Mouse (Mus musculus): ENCODE data around the gene Zdhhc6. TPM values are rescaled to one million over a fixed set of nuclear protein-coding genes. Genes with fewer than 3 reads are reported as not detected.

The Zdhhc6 gene
- polyA plus RNA-seq, 1 experiment: 10.8 TPM

DNA sequence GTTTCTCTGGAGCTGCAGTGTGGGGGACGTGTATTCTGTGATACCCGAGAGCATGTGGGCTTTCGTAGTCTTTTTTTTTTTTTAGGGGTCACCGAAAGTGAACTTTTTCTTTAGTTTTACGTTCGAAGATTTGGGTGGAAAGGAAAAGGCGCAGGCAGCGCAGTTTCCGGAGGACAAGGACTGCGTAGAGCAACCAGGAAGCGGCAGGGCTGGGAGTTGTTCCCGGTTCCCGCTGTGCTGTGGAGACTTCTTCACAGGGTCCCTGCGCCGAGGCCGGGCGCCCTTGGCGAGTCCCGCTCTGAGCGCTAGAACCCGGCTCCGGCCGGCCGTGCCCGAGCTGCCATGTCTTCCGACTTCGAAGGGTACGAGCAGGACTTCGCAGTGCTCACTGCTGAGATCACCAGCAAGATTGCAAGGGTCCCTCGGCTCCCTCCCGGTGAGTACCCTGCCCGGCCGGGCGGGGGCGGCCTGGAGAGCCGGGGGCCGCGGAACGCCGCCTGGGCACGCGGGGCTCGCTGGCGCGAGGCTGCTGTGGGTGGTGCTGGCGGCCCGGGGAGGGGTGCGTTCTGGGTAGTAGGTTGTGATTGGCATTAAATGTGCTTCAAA lies 380 bp upstream of the Zdhhc6 start, which contains the start of gene Vti1a:
Vti1a (plus strand) TSS at position 187 of the 606 bp plus-strand sequence.
- DNase-seq: peak; percentile 88
- 1% methylated on average over 48 of the region's 48 CpGs for WGBS
- peak within 1 kb of the TSS; percentile 67 for H3K4me3 ChIP-seq (replicated peaks; ENCODE audit: extremely low read depth, low read depth, low read length)
- TF ChIP-seq CTCF (IDR thresholded peaks at IDR 0.05; ENCODE audit: insufficient read depth, low read length): 0 out of 2 replicates have a peak, but pooled peaks have one; percentile 5
- TF ChIP-seq POLR2A (IDR thresholded peaks at IDR 0.05; ENCODE audit: borderline replicate concordance, extremely low read depth, low read depth, low read length): peak; percentile 73; the same call in 1 of the 2 replicates
- H3K4me1 ChIP-seq (ENCODE audit: control insufficient read depth, insufficient read depth, low read length): peaks cover 3% of the 10 kb centered on the region; the same call in 1 of the 2 replicates

DNA sequence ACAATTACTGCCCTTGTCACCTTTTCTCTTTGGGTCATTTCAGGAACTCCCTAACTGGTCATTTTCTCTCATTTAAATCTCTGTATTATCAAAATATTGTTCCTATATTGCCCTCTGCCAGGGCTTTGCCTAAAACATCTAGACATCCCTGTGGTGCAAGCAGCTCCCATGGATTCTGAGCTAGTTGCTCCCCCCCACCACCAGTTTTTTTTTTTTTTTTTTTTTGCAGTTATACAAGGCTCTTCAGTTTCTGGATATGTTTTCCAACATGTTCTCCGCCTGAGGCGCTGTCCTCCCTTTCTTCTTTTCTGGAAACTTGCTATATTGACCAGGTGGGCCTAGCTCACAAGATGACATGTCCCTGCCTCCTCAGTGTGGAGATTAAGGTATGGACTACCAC lies 2.2 kb downstream of the Zdhhc6 start:
- no peak for TF ChIP-seq CTCF (IDR thresholded peaks at IDR 0.05; ENCODE audit: insufficient read depth, low read length)
- no peak for TF ChIP-seq POLR2A (IDR thresholded peaks at IDR 0.05; ENCODE audit: borderline replicate concordance, extremely low read depth, low read depth, low read length)

DNA sequence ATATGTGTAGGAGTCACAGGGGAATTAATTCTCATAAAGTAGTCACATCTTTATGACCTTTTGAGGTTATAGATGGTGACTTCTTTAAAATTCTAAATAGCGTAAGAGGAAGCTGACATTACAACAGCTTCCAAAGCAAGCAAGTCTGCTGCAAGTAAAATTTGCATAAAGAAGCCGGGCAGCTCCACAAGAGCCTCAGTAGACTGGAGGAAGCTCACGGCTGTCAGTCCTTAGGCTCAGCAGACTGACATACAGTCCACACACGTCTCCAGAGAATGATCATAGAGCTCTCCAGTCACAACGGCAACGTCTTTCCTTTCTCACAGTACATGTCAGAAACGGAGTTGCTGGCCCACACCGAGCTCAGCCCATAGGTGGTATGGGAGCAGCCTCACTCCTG lies 4.0 kb downstream of the Zdhhc6 start:
- Histone ChIP-seq H3K4me1 (ENCODE audit: control insufficient read depth, insufficient read depth, low read length) (peaks cover 3% of the 10 kb centered on the region; the same call in 1 of the 2 replicates), H3K4me3 (replicated peaks; ENCODE audit: extremely low read depth, low read depth, low read length) (no peak overlapping the region)
- TF ChIP-seq POLR2A (IDR thresholded peaks at IDR 0.05; ENCODE audit: borderline replicate concordance, extremely low read depth, low read depth, low read length) (no peak), CTCF (IDR thresholded peaks at IDR 0.05; ENCODE audit: insufficient read depth, low read length) (no peak)
- DNase-seq: no peak
- 81% methylated on average over 8 of the region's 8 CpGs for WGBS

More for the DNA sequence above, 2.2 kb downstream of the Zdhhc6 start:
- WGBS: 71% methylated on average over 2 of the region's 2 CpGs
- peaks cover 3% of the 10 kb centered on the region; the same call in 1 of the 2 replicates for H3K4me1 ChIP-seq (ENCODE audit: control insufficient read depth, insufficient read depth, low read length)
- DNase-seq: no peak
- H3K4me3 ChIP-seq (replicated peaks; ENCODE audit: extremely low read depth, low read depth, low read length): no peak overlapping the region

DNA sequence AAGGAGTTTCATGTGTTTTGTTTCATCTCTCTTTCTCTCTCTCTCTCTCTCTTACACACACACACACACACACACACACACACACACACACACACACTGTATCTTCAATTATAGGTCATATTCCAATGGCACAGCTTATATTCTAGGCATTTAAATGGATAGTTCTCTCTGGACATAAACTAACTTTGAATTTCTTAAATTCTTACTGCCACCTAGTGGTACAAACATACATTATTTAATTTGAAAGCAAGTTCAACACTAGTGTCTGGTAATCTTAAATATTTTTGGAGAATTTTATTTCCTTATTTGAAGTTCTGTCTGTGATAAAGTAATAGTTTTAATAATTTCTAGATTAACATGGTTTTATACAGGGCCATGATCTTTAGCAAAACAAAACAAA lies 10.8 kb downstream of the Zdhhc6 start:
- Histone ChIP-seq H3K4me1 (ENCODE audit: control insufficient read depth, insufficient read depth, low read length) (no peaks in the 10 kb centered on the region), H3K4me3 (replicated peaks; ENCODE audit: extremely low read depth, low read depth, low read length) (no peak overlapping the region)
- DNase-seq: no peak
- TF ChIP-seq POLR2A (IDR thresholded peaks at IDR 0.05; ENCODE audit: borderline replicate concordance, extremely low read depth, low read depth, low read length) (no peak), CTCF (IDR thresholded peaks at IDR 0.05; ENCODE audit: insufficient read depth, low read length) (no peak)

DNA sequence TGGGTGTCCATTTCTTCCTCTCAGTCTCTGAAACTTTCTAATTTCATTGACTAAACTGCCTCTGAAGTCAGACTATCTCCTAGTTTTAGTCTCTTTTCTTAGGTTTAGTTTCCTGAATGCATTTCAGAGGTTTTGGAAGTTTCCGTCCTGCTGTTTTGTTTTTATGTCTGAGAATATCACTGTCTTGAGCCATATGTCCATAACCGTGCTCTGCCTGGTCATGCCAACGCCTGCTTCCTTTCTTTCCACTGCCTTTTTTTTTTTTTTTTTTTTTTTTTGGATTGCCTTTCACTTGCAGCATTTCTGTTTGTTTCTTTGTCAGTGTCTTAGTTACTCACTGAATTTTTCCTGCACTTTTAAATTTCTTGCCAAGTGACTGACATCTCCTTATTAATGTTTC lies 15.3 kb downstream of the Zdhhc6 start:
- WGBS: 75% methylated on average over 3 of the region's 3 CpGs
- H3K4me1 ChIP-seq (ENCODE audit: control insufficient read depth, insufficient read depth, low read length): no peaks in the 10 kb centered on the region
- TF ChIP-seq POLR2A (IDR thresholded peaks at IDR 0.05; ENCODE audit: borderline replicate concordance, extremely low read depth, low read depth, low read length) (no peak), CTCF (IDR thresholded peaks at IDR 0.05; ENCODE audit: insufficient read depth, low read length) (no peak)
- no peak overlapping the region for H3K4me3 ChIP-seq (replicated peaks; ENCODE audit: extremely low read depth, low read depth, low read length)
- DNase-seq: no peak

DNA sequence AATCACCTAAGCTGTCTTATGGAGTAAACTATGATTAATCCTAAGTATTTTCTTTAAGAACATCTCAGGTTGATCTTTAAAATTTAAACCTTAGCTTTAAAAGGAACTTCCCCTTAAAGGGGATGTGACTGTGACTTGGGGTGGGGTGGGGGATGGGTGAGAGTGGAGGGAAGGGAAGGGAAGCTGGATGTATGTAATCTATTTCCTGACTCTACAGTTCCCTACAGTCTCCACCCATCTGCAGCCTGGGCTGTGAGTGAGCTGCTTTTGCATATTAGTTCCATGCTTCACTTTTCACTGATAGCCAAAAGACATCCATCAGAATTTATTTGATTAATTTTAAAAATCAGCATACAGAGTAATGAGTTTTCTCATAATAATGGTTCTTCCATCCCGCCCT lies 16.5 kb downstream of the Zdhhc6 start:
- Histone ChIP-seq H3K4me3 (replicated peaks; ENCODE audit: extremely low read depth, low read depth, low read length) (no peak overlapping the region), H3K4me1 (ENCODE audit: control insufficient read depth, insufficient read depth, low read length) (no peaks in the 10 kb centered on the region)
- TF ChIP-seq POLR2A (IDR thresholded peaks at IDR 0.05; ENCODE audit: borderline replicate concordance, extremely low read depth, low read depth, low read length) (no peak), CTCF (IDR thresholded peaks at IDR 0.05; ENCODE audit: insufficient read depth, low read length) (no peak)
- DNase-seq: no peak
- WGBS: 91% methylated on average over 1 of the region's 1 CpGs

DNA sequence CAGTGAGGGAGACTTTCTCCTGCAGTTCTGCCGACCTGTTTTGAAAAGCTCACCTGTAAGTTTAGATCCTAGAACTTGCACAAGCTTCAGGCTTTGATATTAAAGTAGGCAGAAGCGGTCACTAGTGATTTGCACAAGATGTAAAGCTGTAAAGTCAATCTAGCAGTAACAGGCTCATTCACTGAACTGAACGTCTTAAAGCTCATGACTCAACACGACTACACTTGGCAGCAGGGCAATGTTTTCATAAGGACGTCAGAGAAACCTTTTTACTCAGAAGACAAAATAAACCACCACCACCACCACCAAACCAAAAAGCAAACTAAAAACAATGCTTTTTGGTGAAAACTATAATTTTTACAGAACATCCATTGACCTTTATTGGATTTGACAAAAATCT lies 17.9 kb downstream of the Zdhhc6 start:
- Histone ChIP-seq H3K4me3 (replicated peaks; ENCODE audit: extremely low read depth, low read depth, low read length) (no peak overlapping the region), H3K4me1 (ENCODE audit: control insufficient read depth, insufficient read depth, low read length) (no peaks in the 10 kb centered on the region)
- WGBS: 53% methylated on average over 5 of the region's 5 CpGs
- TF ChIP-seq POLR2A (IDR thresholded peaks at IDR 0.05; ENCODE audit: borderline replicate concordance, extremely low read depth, low read depth, low read length) (no peak), CTCF (IDR thresholded peaks at IDR 0.05; ENCODE audit: insufficient read depth, low read length) (no peak)
- DNase-seq: no peak

DNA sequence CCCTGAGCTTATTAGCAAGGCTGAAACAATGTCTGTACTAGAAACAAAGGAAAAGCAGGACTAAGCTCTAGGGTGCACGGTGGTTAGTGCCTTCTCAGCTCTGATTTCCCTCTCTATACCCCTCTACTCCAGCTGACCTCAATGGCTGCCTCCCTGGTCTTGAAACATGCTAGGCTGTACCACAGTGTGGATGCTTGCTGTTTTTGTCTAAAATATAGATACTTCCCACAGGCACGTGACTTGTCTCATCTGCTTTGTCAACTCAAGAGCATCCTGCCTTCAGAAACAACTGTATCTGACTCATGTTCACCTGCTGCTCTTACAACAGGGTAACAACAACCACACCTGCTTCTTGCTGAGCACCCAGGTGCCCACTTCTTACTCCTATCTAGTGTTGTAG lies 18.3 kb downstream of the Zdhhc6 start:
- H3K4me3 ChIP-seq (replicated peaks; ENCODE audit: extremely low read depth, low read depth, low read length): no peak overlapping the region
- no peaks in the 10 kb centered on the region for H3K4me1 ChIP-seq (ENCODE audit: control insufficient read depth, insufficient read depth, low read length)
- DNase-seq: no peak
- WGBS: 93% methylated on average over 2 of the region's 2 CpGs
- TF ChIP-seq CTCF (IDR thresholded peaks at IDR 0.05; ENCODE audit: insufficient read depth, low read length): no peak
- TF ChIP-seq POLR2A (IDR thresholded peaks at IDR 0.05; ENCODE audit: borderline replicate concordance, extremely low read depth, low read depth, low read length): no peak

DNA sequence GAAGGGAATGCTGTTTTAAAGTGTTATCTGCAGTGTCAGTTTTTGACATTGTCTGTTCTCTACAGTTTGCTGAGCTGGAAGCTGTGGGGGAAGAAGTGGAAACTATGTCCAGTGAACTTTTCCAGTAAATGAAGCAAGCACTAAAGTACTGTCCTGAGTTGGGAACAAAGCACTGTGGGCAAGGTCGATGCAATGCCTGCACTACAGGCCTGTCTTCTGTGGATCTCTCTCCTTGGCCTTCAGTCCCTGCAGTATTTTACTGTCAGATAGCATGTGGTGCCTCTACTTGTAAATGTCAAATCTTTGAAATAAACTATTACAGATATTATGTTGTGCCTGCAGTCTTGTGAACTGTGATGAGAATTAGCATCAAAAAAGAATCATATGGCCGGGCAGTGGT lies 19.5 kb downstream of the Zdhhc6 start:
- no peak for DNase-seq
- no peak for TF ChIP-seq CTCF (IDR thresholded peaks at IDR 0.05; ENCODE audit: insufficient read depth, low read length)
- no peak for TF ChIP-seq POLR2A (IDR thresholded peaks at IDR 0.05; ENCODE audit: borderline replicate concordance, extremely low read depth, low read depth, low read length)
- WGBS: 100% methylated on average over 2 of the region's 2 CpGs
- Histone ChIP-seq H3K4me1 (ENCODE audit: control insufficient read depth, insufficient read depth, low read length) (no peaks in the 10 kb centered on the region), H3K4me3 (replicated peaks; ENCODE audit: extremely low read depth, low read depth, low read length) (no peak overlapping the region)

DNA sequence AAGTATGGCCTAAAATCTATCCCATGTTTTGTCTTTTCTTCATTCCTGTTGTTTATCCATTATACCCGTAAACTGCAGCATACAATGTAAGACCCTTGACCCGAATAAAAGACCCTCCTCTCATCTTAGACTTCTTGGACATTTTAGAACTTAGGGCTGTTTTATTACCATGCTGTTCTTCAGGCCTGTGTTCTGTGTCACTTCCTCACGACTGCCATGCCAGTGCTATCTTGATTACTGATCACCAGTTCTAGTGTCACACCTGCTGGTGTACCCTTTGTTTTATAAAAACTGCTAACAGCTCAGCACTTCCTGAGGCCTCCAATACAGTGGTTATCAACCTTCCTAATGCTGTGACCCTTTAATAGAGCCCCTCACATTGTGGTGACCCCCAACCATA lies 20.3 kb downstream of the Zdhhc6 start:
- DNase-seq: no peak
- TF ChIP-seq CTCF (IDR thresholded peaks at IDR 0.05; ENCODE audit: insufficient read depth, low read length) (no peak), POLR2A (IDR thresholded peaks at IDR 0.05; ENCODE audit: borderline replicate concordance, extremely low read depth, low read depth, low read length) (no peak)

More for the DNA sequence above, 20.3 kb downstream of the Zdhhc6 start:
- WGBS: 77% methylated on average over 3 of the region's 3 CpGs
- H3K4me1 ChIP-seq (ENCODE audit: control insufficient read depth, insufficient read depth, low read length): no peaks in the 10 kb centered on the region
- H3K4me3 ChIP-seq (replicated peaks; ENCODE audit: extremely low read depth, low read depth, low read length): no peak overlapping the region

Data from lung, adult 2 months (tissue).